Mouse (Mus musculus): Measurements from ENCODE around the gene Dars.

Dars gene

GRCm38 (mm10) chr1:128416584-128417532 lies at the start of gene Dars:
Gene Dars (minus strand): TSS chr1:128417368.
- peak; percentile 96 for DNase-seq

GRCm38 (mm10) chr1:128466828-128467227 lies 49.7 kb upstream of the Dars start:
- no peak for DNase-seq

DNA sequence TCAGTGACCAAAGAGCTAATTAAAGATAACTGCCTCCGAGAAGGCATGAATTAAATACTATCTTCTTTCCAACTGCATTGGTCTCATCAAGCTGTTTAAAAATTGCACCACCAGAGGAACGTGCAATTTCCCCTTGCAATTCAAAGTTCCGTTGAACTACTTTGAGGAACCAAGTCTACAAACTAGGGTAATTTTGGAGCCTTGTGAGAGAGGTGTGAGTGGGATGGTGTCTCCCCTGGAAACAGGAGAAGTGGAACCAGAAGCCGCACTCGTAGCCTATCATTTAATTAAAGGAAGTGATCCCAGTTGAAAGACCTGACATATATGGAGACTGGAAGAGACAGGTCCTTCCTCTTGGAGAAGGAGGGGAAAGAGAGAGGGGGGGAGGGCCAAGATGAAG lies 46.3 kb upstream of the Dars start:
- no peak for DNase-seq

- no peak for DNase-seq
Measured at GRCm38 (mm10) chr1:128462389-128462788, 45.2 kb upstream of the Dars start.

DNA sequence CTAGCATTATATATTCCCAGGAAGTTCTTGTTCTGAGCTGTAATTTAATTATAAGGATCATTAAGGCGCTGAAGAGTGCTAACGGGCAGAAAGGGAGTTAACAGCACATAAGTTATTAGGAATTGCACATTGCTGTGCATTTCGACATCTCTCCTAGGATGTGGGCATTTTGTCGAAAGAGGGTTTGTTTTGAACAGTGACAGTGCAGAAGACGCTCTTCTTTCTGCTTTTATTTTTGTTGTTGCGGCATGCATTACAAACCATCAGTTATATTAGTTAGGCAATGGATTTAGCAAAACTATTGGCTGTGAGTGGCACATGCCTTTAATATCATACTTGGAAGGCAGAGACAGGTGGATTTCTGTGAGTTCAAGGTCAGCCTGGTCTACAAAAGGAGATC lies 43.6 kb upstream of the Dars start:
- no peak for DNase-seq

- no peak for DNase-seq
Measured at GRCm38 (mm10) chr1:128459439-128459838, 42.3 kb upstream of the Dars start.

GRCm38 (mm10) chr1:128459011-128459410 lies 41.8 kb upstream of the Dars start:
- DNase-seq, result no peak

GRCm38 (mm10) chr1:128456844-128457445 lies 39.8 kb upstream of the Dars start:
- peak; percentile 71 for DNase-seq

DNA sequence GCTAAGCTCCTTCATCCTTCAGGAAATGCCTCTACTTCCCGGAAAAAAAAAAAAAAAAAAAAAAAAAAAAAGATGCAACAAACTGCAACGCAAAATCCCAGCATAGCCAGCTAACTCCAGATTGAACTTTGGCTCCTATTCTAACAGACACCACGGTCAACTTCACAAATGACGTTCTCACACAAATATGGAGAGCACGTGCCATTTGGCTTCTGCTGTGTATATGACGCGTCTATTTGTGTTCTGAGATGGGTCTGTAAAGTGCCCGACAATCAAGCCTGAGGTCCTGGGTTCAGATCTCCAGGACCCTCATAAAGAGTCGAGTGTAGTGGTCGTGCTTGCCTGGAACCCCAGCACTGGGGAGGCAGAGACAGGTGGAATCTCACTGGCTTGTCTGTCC lies 39.1 kb upstream of the Dars start:
- DNase-seq, result no peak

DNA sequence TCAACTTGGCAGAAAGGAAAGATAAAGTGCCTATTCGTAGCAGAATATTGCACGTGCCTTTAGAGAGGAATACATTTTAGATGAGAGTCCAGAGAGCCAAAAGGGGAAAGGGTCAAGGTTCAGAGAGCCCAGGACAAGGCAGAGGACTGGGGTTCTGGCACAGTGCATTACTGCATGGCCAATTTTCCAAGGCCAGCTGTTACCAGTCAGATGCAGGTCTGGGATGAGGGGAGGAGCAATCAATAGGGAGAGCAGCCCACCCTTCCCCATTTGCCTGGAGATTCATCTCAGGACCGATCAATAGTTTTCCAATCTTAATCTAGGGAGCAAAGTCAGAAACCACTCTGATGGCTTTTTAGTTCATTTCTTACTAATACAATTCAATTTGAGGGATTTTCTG lies 35.0 kb upstream of the Dars start:
- DNase-seq, result no peak

DNA sequence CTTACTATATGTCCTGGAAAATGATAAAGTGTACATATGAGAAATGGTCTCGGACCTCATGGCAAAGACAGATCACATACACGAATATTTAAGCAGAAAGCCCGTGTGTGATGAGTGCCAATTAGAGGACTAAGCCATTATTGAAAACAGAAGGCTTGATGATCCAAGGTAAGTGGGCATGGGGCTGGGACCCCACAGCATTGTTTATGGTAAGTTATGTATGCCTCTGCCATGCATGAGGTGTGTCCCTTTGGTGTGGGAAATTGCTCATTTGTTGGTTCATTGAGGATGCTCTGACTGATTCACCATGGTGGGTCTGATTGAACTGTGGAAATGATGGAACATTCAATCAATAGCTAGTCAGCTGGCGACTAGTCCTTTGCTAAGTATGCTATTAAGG lies 34.0 kb upstream of the Dars start:
- DNase-seq, result no peak

DNA sequence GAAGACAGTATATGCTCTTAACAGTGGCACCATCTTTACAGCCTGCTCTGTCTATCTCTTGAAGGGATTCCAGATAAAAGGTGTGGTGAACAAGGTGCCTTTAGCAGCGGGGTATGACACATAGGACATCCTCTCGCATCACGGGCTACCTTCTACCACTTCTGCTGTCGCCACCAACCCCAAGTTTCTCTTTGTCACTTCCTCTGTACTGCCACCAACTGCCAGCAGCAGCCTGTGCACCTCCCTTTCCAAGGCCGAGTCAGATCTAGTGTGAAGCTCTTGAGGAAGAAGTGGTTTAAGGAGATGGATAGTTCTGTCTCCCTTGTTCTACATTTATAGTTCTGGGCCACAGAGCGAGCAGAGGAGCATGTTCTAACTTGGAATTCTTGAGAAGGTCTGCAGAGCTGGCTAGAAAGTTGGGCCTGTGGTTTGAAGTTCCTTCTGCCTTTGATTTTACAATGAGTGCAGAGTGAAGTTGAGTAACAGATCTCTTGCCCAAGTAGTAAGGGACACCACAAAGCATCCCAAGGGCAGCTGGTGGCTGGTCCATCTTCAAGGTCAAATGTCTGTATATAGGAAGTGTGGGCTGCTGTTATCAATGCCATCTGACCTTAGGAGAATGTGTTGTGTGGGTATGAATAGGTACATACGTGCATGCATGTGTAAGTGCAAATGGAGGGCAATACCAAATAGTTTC lies 30.2 kb upstream of the Dars start:
- DNase-seq, result no peak

- no peak for DNase-seq
Measured at GRCm38 (mm10) chr1:128443890-128444839, 27.0 kb upstream of the Dars start.

DNA sequence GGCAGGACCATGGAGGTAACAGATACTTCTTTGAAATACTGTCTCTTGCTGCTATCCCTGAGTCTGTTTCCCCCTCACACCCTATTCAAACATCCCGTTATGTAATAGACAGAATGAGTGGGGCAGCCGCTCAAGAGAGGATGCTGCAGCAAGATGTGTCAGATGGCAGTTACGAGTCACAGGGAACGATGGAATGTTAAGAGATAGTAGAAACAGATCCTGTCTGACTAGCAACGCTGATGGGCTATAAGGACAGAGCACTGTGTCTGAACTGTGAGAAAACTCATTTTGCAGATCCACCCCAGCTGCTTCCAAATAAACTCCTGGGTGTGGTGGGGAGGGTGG lies 23.9 kb upstream of the Dars start:
- DNase-seq, result no peak

DNA sequence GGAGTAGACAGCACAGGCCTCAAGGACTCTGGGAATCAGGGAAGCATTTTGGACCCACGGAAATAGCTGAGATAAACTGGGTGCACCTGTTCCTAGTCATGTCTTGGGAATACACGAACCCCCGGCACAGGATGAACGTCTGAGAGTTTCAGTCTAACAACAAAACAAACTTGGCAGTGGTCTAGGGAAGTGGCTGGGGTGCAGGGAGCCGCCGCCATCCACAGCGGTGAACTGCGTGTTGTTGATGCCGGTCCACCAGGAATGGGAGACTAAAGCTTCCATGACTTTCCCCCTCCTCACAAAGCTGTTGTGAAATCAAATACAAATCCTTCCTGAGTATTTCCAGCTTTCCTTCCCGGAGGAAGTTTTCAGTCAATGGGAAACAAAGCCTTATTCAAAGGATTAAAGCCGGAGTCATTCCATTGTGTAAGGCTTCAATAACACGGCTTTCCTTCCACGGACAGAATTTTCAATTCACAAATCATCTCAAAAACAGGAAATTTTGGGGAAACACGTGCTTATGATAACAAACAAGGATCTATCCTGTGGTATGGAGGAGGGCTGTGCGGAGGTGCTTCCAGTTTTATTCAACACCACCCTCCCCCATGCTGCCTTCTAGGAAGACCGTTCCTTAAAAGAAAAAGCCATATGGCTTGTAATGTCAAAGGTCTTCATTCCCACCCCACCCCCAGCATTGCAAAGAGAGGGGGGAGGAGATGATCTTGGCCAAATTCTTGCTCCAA lies 23.4 kb upstream of the Dars start:
- peak; percentile 15 for DNase-seq

DNA sequence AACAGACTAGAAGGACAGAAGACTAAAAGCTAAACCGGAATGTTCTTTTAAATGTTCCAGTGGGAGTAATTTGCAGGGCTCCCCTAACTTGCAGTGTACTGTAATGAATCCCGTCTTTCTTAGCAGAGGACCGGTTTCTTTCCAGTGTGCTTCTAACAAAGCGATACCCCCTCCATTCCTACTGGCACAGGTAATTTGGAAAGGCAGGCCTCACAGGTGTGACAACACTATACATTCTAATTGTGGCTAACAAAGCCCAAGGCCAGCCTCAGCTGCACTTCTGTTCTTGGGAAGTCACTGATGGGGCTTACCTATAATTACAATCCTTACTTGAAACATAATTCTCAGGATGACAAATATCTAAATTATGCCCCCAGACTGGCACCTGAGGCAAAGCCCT lies 22.4 kb upstream of the Dars start:
- no peak for DNase-seq

GRCm38 (mm10) chr1:128438526-128438925 lies 21.4 kb upstream of the Dars start:
- DNase-seq, result no peak

GRCm38 (mm10) chr1:128437276-128437675 lies 20.1 kb upstream of the Dars start:
- no peak for DNase-seq

GRCm38 (mm10) chr1:128436015-128436414 lies 18.8 kb upstream of the Dars start:
- no peak for DNase-seq

- DNase-seq, result no peak
Measured at GRCm38 (mm10) chr1:128435551-128435950, 18.4 kb upstream of the Dars start.

GRCm38 (mm10) chr1:128424928-128425327 lies 7.8 kb upstream of the Dars start:
- DNase-seq, result no peak

GRCm38 (mm10) chr1:128417533-128417888 lies 343 bp upstream of the Dars start:
- peak; percentile 15 for DNase-seq
